Mouse (Mus musculus): ENCODE data around the gene Eepd1. TPM values are rescaled to one million over a fixed set of nuclear protein-coding genes. Genes with fewer than 3 reads are reported as not detected.
"Not testable (repeated sequence)": the region's sequence is repeated elsewhere in the genome, so short reads cannot be mapped to it uniquely, and the experiment has no call there.

Gene Eepd1
- 12.4 and 17.7 TPM in 2 replicates for polyA plus RNA-seq (2015; fragmentation: Nextera tagmentation; extraction: Ambion mirVana)

DNA sequence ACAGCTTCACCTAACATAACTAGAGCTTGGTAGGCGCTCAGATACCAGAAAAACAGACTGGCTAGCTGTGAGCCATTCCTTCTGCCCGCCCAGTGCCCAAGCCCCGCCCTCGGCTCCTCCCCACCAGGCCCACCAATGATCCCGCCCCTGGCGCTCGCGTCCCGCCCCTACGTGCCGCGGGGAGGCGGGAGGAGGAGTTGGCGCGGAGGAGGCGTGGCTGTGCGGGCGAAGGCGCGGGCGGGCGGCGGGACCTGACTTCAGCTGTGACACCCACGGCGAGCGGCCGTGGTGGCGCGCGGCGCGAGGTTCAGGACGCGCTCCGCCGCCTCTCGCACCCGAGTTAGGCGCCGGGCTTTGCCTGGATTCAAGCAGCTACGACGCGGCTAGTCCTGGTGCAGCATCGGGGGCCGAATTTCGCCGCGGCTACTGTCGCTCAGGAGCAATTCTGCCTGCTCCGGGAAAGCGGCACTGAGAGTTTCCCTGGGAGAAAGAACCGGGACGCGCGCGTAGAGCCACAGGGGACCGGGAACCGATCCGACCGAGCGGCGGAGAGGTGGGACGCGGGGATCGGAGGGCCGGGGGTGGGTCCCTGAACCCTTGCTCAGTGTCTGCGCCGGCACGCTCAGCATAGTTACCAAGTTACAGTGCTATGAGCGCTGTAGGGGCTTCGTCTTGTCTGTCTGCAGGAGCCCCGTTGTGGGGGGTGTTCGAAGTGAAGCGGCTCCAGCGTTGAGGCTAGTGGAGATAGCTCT lies at the start of gene Eepd1:
Gene Eepd1 (plus strand): TSS at position 204 of the 752 bp plus-strand sequence.
- under 1% methylated on average over 75 of the region's 75 CpGs for WGBS
- ATAC-seq: peak; percentile 99
- peak within 1 kb of the TSS; percentile 50; the same call in 1 of the 2 replicates for H3K27ac ChIP-seq (ENCODE audit: low read length)
- H3K4me3 ChIP-seq (replicated peaks; ENCODE audit: low read length): peak within 1 kb of the TSS; percentile 75
- H3K4me1 ChIP-seq (replicated peaks; ENCODE audit: control insufficient read depth, insufficient read depth, low read length): peaks cover 25% of the 10 kb centered on the region
- H3K27me3 ChIP-seq (replicated peaks; ENCODE audit: control insufficient read depth, insufficient read depth, low read length): no peaks in the 10 kb centered on the region
- H3K9me3 ChIP-seq (ENCODE audit: control insufficient read depth, low read length): no peaks in the 10 kb centered on the region
- peak within 1 kb of the TSS; percentile 83 for H3K4me2 ChIP-seq (ENCODE audit: low read length)
- peak within 1 kb of the TSS; percentile 74 for H3K9ac ChIP-seq (replicated peaks; ENCODE audit: low read depth, low read length)
- no peaks in the 10 kb centered on the region for H3K36me3 ChIP-seq (ENCODE audit: control insufficient read depth, insufficient read depth)

DNA sequence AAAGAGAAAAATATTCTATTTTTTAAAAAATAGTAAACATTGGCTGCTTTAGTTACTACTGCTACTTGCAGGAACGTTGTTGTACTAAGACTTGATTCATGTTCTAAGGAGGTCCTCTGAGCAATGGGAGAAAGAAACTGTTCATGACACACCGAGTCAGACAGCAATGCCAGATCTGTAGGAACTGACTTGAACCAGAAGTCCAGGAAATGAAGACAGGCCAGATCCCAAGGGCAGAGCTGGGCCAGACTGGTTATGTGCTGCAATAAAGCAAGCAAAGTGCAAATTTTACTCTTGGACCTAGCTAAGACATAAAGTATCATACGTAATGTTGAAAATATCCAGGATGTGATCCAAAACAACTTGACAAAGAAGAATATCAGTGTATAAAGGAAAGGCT lies 42.5 kb upstream of the Eepd1 start:
- no peaks in the 10 kb centered on the region for H3K4me1 ChIP-seq (replicated peaks; ENCODE audit: control insufficient read depth, insufficient read depth, low read length)

DNA sequence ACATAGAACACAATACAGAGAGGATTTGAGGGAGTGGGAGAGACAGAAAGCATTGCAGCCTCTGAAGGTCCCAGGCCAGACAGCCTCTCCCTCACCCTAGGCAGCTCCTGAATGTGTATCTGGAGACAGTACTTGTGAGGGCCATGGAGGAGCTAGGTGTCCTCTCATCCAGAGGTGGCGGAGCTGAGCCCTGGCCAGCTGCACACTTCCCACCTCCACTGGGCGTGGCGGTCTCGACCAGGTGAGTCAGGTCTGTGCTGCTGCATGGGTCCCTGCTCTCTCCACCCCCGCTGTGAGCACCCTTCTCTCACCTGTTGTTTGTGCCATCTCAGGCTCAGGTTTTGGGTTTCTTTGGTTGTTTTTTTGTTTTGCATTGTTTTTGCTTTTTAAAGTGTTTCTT lies 41.3 kb upstream of the Eepd1 start:
- ATAC-seq; H3K4me1 ChIP-seq (replicated peaks; ENCODE audit: control insufficient read depth, insufficient read depth, low read length); H3K4me2 ChIP-seq (ENCODE audit: low read length); H3K9me3 ChIP-seq (ENCODE audit: control insufficient read depth, low read length); H3K9ac ChIP-seq (replicated peaks; ENCODE audit: low read depth, low read length); H3K4me3 ChIP-seq (replicated peaks; ENCODE audit: low read length); H3K27me3 ChIP-seq (replicated peaks; ENCODE audit: control insufficient read depth, insufficient read depth, low read length); H3K36me3 ChIP-seq (ENCODE audit: control insufficient read depth, insufficient read depth); H3K27ac ChIP-seq (ENCODE audit: low read length): not testable (repeated sequence)
- WGBS: 90% methylated on average over 2 of the region's 5 CpGs

More for the DNA sequence above, 42.5 kb upstream of the Eepd1 start:
- H3K9me3 ChIP-seq (ENCODE audit: control insufficient read depth, low read length): no peaks in the 10 kb centered on the region
- no peak for ATAC-seq
- no peak overlapping the region for H3K27ac ChIP-seq (ENCODE audit: low read length)
- WGBS: 89% methylated on average over 3 of the region's 3 CpGs
- no peak overlapping the region for H3K9ac ChIP-seq (replicated peaks; ENCODE audit: low read depth, low read length)
- H3K36me3 ChIP-seq (ENCODE audit: control insufficient read depth, insufficient read depth): no peaks in the 10 kb centered on the region
- H3K4me2 ChIP-seq (ENCODE audit: low read length): no peak overlapping the region
- no peak overlapping the region for H3K4me3 ChIP-seq (replicated peaks; ENCODE audit: low read length)
- no peaks in the 10 kb centered on the region for H3K27me3 ChIP-seq (replicated peaks; ENCODE audit: control insufficient read depth, insufficient read depth, low read length)

DNA sequence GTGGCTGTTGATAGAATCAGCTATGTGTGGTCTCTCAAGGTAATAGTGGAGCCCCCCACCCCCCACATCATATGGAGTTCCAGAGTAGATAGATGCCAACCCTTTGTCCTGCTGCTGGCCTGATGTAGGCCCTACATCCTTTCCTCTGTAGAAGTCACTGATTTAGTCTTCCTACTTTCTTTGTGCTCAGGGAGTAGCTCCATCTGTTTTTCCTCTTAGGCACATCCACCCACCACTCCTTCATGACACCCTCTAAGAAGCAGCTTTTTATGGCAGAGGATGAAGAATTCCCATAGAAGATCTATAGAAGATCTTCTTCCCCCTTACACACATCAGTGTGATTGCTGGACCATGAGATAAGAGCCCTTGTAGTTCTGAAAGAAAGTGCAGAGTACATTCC lies 39.3 kb upstream of the Eepd1 start:
- no peak for ATAC-seq
- H3K9me3 ChIP-seq (ENCODE audit: control insufficient read depth, low read length): no peaks in the 10 kb centered on the region
- no peaks in the 10 kb centered on the region for H3K27me3 ChIP-seq (replicated peaks; ENCODE audit: control insufficient read depth, insufficient read depth, low read length)
- no peak overlapping the region for H3K9ac ChIP-seq (replicated peaks; ENCODE audit: low read depth, low read length)
- no peak overlapping the region for H3K4me2 ChIP-seq (ENCODE audit: low read length)
- no peaks in the 10 kb centered on the region for H3K4me1 ChIP-seq (replicated peaks; ENCODE audit: control insufficient read depth, insufficient read depth, low read length)
- H3K36me3 ChIP-seq (ENCODE audit: control insufficient read depth, insufficient read depth): no peaks in the 10 kb centered on the region
- H3K27ac ChIP-seq (ENCODE audit: low read length): no peak overlapping the region
- H3K4me3 ChIP-seq (replicated peaks; ENCODE audit: low read length): no peak overlapping the region

DNA sequence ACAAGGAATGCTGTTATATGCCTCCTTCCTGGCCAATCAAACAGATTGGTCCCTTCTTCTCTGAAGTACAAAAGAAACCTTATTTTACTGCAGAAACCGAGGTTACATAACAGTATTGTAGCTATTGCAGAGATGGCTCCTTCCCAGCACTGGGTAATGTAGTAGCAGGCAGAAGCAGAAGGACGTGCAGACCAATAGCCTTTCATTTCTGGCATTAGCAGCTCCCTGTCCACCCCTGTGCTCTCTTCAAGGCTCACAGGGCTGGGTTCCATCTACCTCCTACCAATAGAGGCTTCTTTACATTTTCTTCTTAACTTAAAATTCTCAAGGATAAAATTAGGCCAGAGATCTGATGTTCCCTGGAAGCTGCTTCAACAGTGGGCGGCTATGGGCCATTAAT lies 38.3 kb upstream of the Eepd1 start:
- no peak overlapping the region for H3K9ac ChIP-seq (replicated peaks; ENCODE audit: low read depth, low read length)
- WGBS: 81% methylated on average over 3 of the region's 3 CpGs
- H3K27me3 ChIP-seq (replicated peaks; ENCODE audit: control insufficient read depth, insufficient read depth, low read length): no peaks in the 10 kb centered on the region
- H3K36me3 ChIP-seq (ENCODE audit: control insufficient read depth, insufficient read depth): no peaks in the 10 kb centered on the region
- H3K27ac ChIP-seq (ENCODE audit: low read length): no peak overlapping the region
- no peak overlapping the region for H3K4me3 ChIP-seq (replicated peaks; ENCODE audit: low read length)
- no peaks in the 10 kb centered on the region for H3K9me3 ChIP-seq (ENCODE audit: control insufficient read depth, low read length)
- ATAC-seq: no peak
- no peaks in the 10 kb centered on the region for H3K4me1 ChIP-seq (replicated peaks; ENCODE audit: control insufficient read depth, insufficient read depth, low read length)
- H3K4me2 ChIP-seq (ENCODE audit: low read length): no peak overlapping the region

DNA sequence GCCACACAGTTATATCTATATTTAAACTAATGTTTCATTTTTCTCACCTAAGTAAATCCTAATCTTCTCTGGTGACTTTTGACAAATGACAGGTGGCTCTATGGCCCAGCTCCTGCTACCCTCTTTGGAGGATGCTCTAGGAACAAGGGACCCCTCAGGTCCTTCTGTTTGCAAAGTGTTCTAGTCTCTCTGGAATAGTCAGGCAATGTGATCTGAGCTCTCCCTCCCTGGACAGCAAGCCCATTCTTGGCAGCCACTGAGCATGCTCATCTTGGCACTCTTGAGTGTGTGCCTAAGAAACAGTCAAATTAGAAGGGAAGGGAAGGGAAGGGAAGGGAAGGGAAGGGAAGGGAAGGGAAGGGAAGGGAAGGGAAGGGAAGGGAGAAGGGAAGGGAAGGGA lies 37.8 kb upstream of the Eepd1 start:
- Histone ChIP-seq H3K27me3 (replicated peaks; ENCODE audit: control insufficient read depth, insufficient read depth, low read length) (no peaks in the 10 kb centered on the region), H3K36me3 (ENCODE audit: control insufficient read depth, insufficient read depth) (no peaks in the 10 kb centered on the region), H3K4me3 (replicated peaks; ENCODE audit: low read length) (no peak overlapping the region), H3K9ac (replicated peaks; ENCODE audit: low read depth, low read length) (no peak overlapping the region), H3K27ac (ENCODE audit: low read length) (no peak overlapping the region), H3K9me3 (ENCODE audit: control insufficient read depth, low read length) (no peaks in the 10 kb centered on the region), H3K4me2 (ENCODE audit: low read length) (no peak overlapping the region), H3K4me1 (replicated peaks; ENCODE audit: control insufficient read depth, insufficient read depth, low read length) (no peaks in the 10 kb centered on the region)
- ATAC-seq: no peak

DNA sequence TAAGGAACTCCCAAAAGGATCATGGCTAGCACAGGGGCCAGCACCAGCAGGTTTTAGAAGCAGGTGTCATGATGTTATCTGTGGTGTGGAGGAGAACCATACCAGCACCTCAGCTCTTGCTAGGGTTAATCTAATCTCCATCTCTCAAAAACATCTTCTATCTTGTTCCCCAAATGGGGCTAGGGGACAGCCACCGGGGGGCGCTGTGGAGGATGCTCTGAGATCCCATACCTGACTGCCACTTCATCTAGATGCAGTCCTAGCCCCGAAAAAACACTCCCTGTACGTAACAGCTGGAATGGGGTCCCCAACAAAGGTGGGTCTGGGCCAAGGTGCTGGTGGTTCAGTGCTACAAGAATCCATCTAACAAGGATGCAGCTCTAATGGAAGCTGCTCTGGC lies 31.0 kb upstream of the Eepd1 start:
- Histone ChIP-seq H3K27me3 (replicated peaks; ENCODE audit: control insufficient read depth, insufficient read depth, low read length) (no peaks in the 10 kb centered on the region), H3K4me1 (replicated peaks; ENCODE audit: control insufficient read depth, insufficient read depth, low read length) (no peaks in the 10 kb centered on the region), H3K4me3 (replicated peaks; ENCODE audit: low read length) (no peak overlapping the region), H3K27ac (ENCODE audit: low read length) (no peak overlapping the region), H3K9me3 (ENCODE audit: control insufficient read depth, low read length) (no peaks in the 10 kb centered on the region), H3K9ac (replicated peaks; ENCODE audit: low read depth, low read length) (no peak overlapping the region), H3K4me2 (ENCODE audit: low read length) (no peak overlapping the region), H3K36me3 (ENCODE audit: control insufficient read depth, insufficient read depth) (no peaks in the 10 kb centered on the region)
- 51% methylated on average over 4 of the region's 4 CpGs for WGBS
- ATAC-seq: no peak

DNA sequence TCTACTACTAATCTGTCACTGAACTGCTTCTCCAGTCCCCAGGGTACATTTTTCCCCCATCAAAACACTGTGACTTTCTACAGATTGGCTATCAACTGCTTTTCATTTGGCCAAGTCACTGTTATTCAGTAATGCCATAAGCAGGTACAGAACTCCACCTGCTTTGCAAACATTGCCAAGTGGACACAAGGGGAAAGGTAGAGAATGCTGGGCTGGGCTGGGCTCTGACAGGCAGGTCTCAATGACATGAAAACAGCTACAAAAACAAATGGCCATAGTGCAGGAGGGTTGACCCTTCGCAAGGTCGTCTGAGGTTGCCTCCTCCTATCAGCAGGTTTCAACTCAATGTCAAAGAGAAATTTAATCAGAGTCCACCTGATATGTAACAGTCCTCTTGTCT lies 26.3 kb upstream of the Eepd1 start:
- no peaks in the 10 kb centered on the region for H3K36me3 ChIP-seq (ENCODE audit: control insufficient read depth, insufficient read depth)
- no peaks in the 10 kb centered on the region for H3K4me1 ChIP-seq (replicated peaks; ENCODE audit: control insufficient read depth, insufficient read depth, low read length)
- H3K9me3 ChIP-seq (ENCODE audit: control insufficient read depth, low read length): no peaks in the 10 kb centered on the region
- no peak for ATAC-seq
- H3K4me3 ChIP-seq (replicated peaks; ENCODE audit: low read length): no peak overlapping the region
- no peak overlapping the region for H3K9ac ChIP-seq (replicated peaks; ENCODE audit: low read depth, low read length)
- WGBS: 95% methylated on average over 2 of the region's 2 CpGs
- no peak overlapping the region for H3K27ac ChIP-seq (ENCODE audit: low read length)
- no peaks in the 10 kb centered on the region for H3K27me3 ChIP-seq (replicated peaks; ENCODE audit: control insufficient read depth, insufficient read depth, low read length)
- no peak overlapping the region for H3K4me2 ChIP-seq (ENCODE audit: low read length)

DNA sequence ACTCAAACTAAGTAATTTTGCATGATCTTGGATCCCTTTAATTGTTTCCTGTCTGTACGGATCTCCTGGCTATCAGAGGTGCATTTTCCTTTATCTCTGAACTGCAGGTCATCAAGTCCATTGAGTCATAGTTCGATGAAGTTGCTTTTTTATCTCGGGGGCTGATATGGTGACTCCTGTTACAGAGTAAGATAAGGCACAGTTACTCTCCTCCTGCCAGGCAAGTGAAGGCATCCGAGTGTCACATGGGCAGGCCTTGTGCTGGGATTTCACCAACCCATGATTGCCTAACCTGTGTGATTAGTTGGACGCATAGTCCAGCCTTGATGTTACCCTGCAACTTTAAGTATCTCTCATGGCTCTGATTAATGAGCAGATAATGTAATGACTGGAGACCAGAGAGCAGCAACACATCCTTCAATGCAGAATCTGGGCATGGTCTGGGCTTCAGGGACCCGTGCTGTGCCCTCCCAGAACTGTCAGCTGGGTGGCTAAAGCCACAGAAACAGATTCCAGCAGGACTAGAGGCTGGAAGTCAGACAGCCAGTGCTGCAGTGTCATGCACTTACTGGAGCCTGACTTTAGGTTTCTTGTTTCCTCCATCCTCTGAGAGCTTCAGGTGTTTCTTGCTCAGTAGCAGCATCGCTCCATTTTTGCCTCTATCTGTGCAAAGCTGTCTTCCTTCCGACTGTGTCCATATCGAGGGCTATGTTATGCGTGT lies 20.4 kb upstream of the Eepd1 start:
- no peak overlapping the region for H3K9ac ChIP-seq (replicated peaks; ENCODE audit: low read depth, low read length)
- no peak overlapping the region for H3K4me2 ChIP-seq (ENCODE audit: low read length)
- no peaks in the 10 kb centered on the region for H3K9me3 ChIP-seq (ENCODE audit: control insufficient read depth, low read length)
- no peaks in the 10 kb centered on the region for H3K36me3 ChIP-seq (ENCODE audit: control insufficient read depth, insufficient read depth)
- H3K27ac ChIP-seq (ENCODE audit: low read length): no peak overlapping the region
- ATAC-seq: no peak
- WGBS: 88% methylated on average over 10 of the region's 10 CpGs
- no peaks in the 10 kb centered on the region for H3K4me1 ChIP-seq (replicated peaks; ENCODE audit: control insufficient read depth, insufficient read depth, low read length)
- no peak overlapping the region for H3K4me3 ChIP-seq (replicated peaks; ENCODE audit: low read length)
- no peaks in the 10 kb centered on the region for H3K27me3 ChIP-seq (replicated peaks; ENCODE audit: control insufficient read depth, insufficient read depth, low read length)
